Mouse (Mus musculus) forebrain, embryonic 12.5 days (tissue): ENCODE data around the gene Ccdc30. TPM values are rescaled to one million over a fixed set of nuclear protein-coding genes. Genes with fewer than 3 reads are reported as not detected.

Source experiments
- ATAC-seq: fragments of 200-750 bp; cut with Nextera tagmentation; 2 replicates; pipeline ENCODE4 v1.8.0; 2017; ENCODE audit warnings: moderate TSS enrichment; ENCODE audit not compliant: low FRiP score
- H3K27ac ChIP-seq: fragments of 300-500 bp; sonication (generic); 2 replicates; pipeline ENCODE4 v1.5.1; 2016; ENCODE audit warnings: mild to moderate bottlenecking
- H3K27me3 ChIP-seq: fragments of 300-500 bp; sonication (generic); 2 replicates; pipeline ENCODE4 v1.6.1; 2016; ENCODE audit warnings: mild to moderate bottlenecking
- H3K36me3 ChIP-seq: fragments of 300-500 bp; sonication (generic); replicated peaks from 2 replicates; pipeline ENCODE4 v1.6.1; 2016; ENCODE audit warnings: mild to moderate bottlenecking
- H3K4me1 ChIP-seq: fragments of 300-500 bp; sonication (generic); 2 replicates; pipeline ENCODE4 v1.6.1; 2016
- H3K4me2 ChIP-seq: fragments of 300-500 bp; sonication (generic); 2 replicates; pipeline ENCODE4 v1.6.1; 2016; ENCODE audit warnings: mild to moderate bottlenecking, moderate library complexity
- H3K4me3 ChIP-seq: fragments of 300-500 bp; sonication (generic); replicated peaks from 2 replicates; pipeline ENCODE4 v1.5.1; 2016; ENCODE audit warnings: mild to moderate bottlenecking
- H3K9ac ChIP-seq: fragments of 300-500 bp; sonication (generic); 2 replicates; pipeline ENCODE4 v1.6.1; 2016; ENCODE audit warnings: mild to moderate bottlenecking
- H3K9me3 ChIP-seq: fragments of 300-500 bp; sonication (generic); 2 replicates; pipeline ENCODE4 v1.6.1; 2016
- WGBS: fragments of 180-500 bp; shearing (Covaris S2); methylation state at CpG from one replicate; pipeline ENCODE4 v1.1.7; 2016; 5-methylcytosine and 5-hydroxymethylcytosine counted together
- polyA plus RNA-seq: library from polyadenylated mRNA; unstranded; fragments of >200 nt; fragmentation: Nextera tagmentation; extraction: Ambion mirVana; gene quantifications from 2 replicates; pipeline ENCODE4 v1.2.1, GENCODE M21; 2016

The Ccdc30 gene
- polyA plus RNA-seq = 11.8 and 13.4 TPM in 2 replicates

DNA sequence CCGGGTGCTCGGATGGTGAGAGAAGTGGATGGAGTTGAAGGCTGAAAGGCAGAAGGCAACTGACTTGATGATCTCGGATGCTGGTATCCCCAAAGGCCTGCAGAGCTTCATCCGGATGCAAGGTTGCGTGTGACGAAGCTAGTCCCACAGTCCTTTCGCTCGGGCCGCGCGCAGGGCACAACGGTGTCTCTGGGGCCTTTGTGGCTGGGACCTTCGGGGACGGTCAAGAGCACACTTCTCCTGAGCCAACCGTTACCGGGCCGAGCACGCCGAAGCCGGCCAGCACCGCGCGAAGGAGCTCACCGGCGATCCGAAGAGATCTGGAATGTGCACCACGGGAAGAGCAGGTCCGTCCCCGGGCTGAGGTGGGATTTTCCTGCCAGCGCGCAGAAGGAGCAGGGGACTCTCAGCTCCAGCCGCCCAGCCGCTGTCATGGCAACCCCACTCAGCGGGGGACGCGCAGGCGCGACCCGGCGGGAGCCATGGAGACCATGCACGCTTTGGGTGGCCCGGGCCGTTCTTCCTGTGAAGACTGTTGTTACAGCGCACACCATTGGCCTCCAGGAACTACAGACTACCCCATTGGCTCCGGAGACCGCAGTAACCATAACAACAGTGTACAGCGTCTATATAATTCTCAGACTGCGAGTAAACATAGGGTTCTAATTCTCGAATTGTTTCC, at the start of gene Ccdc30:
TSS of gene Ccdc30 (minus strand) at position 450 of the 682 bp plus-strand sequence.
- WGBS = under 1% methylated on average over 49 of the region's 49 CpGs

GRCm38 (mm10) chr4:119463756-119464419, 48.6 kb upstream of the Ccdc30 start:
- H3K4me1 ChIP-seq = peaks cover 31% of the 10 kb centered on the region
- WGBS = 78% methylated on average over 13 of the region's 13 CpGs
- no peak overlapping the region for H3K4me3 ChIP-seq
- no peak overlapping the region for H3K9ac ChIP-seq
- H3K36me3 ChIP-seq = no peaks in the 10 kb centered on the region
- no peaks in the 10 kb centered on the region for H3K27me3 ChIP-seq
- no peaks in the 10 kb centered on the region for H3K9me3 ChIP-seq
- ATAC-seq = no peak
- peak overlapping the region; percentile 69 for H3K27ac ChIP-seq
- no peak overlapping the region for H3K4me2 ChIP-seq

More for the DNA sequence above, at the start of gene Ccdc30:
- Histone ChIP-seq H3K27me3 (no peaks in the 10 kb centered on the region), H3K9me3 (no peaks in the 10 kb centered on the region), H3K27ac (peak within 1 kb of the TSS; percentile 76), H3K36me3 (no peaks in the 10 kb centered on the region), H3K4me2 (peak within 1 kb of the TSS; percentile 84), H3K4me1 (peaks cover 13% of the 10 kb centered on the region), H3K4me3 (peak within 1 kb of the TSS; percentile 64), H3K9ac (peak within 1 kb of the TSS; percentile 71)
- peak; percentile 100 for ATAC-seq

GRCm38 (mm10) chr4:119462858-119463755, 47.8 kb upstream of the Ccdc30 start:
- WGBS = 59% methylated on average over 11 of the region's 11 CpGs
- Histone ChIP-seq H3K27ac (peak overlapping the region; percentile 69), H3K4me3 (no peak overlapping the region), H3K36me3 (no peaks in the 10 kb centered on the region), H3K4me2 (no peak overlapping the region), H3K27me3 (no peaks in the 10 kb centered on the region), H3K9ac (no peak overlapping the region), H3K9me3 (no peaks in the 10 kb centered on the region), H3K4me1 (peaks cover 31% of the 10 kb centered on the region)
- ATAC-seq = peak; percentile 24; the same call in 1 of the 2 replicates

- no peaks in the 10 kb centered on the region for H3K36me3 ChIP-seq
- ATAC-seq = no peak
- no peak overlapping the region for H3K9ac ChIP-seq
- H3K4me2 ChIP-seq = no peak overlapping the region
- no peaks in the 10 kb centered on the region for H3K27me3 ChIP-seq
- H3K27ac ChIP-seq = peak overlapping the region; percentile 69; the same call in 1 of the 2 replicates
- H3K4me3 ChIP-seq = no peak overlapping the region
- WGBS = 87% methylated on average over 3 of the region's 3 CpGs
- H3K9me3 ChIP-seq = no peaks in the 10 kb centered on the region
- peaks cover 31% of the 10 kb centered on the region for H3K4me1 ChIP-seq
These were observed 47.1 kb upstream of the Ccdc30 start for GRCm38 (mm10) chr4:119462457-119462856.

- no peaks in the 10 kb centered on the region for H3K36me3 ChIP-seq
- H3K4me3 ChIP-seq = no peak overlapping the region
- peaks cover 31% of the 10 kb centered on the region for H3K4me1 ChIP-seq
- H3K9ac ChIP-seq = no peak overlapping the region
- WGBS = 27% methylated on average over 8 of the region's 8 CpGs
- H3K27me3 ChIP-seq = no peaks in the 10 kb centered on the region
- peak overlapping the region; percentile 21; the same call in 1 of the 2 replicates for H3K4me2 ChIP-seq
- ATAC-seq = peak; percentile 87
- no peaks in the 10 kb centered on the region for H3K9me3 ChIP-seq
- H3K27ac ChIP-seq = peak overlapping the region; percentile 84
These were observed 45.4 kb upstream of the Ccdc30 start for GRCm38 (mm10) chr4:119460728-119461141.

GRCm38 (mm10) chr4:119460296-119460695, 45.0 kb upstream of the Ccdc30 start:
- Histone ChIP-seq H3K9ac (no peak overlapping the region), H3K9me3 (no peaks in the 10 kb centered on the region), H3K27me3 (no peaks in the 10 kb centered on the region), H3K27ac (peak overlapping the region; percentile 84), H3K4me2 (peak overlapping the region; percentile 21; the same call in 1 of the 2 replicates), H3K36me3 (no peaks in the 10 kb centered on the region), H3K4me3 (no peak overlapping the region), H3K4me1 (peaks cover 31% of the 10 kb centered on the region)
- peak; percentile 24; the same call in 1 of the 2 replicates for ATAC-seq
- WGBS = 66% methylated on average over 5 of the region's 5 CpGs

DNA sequence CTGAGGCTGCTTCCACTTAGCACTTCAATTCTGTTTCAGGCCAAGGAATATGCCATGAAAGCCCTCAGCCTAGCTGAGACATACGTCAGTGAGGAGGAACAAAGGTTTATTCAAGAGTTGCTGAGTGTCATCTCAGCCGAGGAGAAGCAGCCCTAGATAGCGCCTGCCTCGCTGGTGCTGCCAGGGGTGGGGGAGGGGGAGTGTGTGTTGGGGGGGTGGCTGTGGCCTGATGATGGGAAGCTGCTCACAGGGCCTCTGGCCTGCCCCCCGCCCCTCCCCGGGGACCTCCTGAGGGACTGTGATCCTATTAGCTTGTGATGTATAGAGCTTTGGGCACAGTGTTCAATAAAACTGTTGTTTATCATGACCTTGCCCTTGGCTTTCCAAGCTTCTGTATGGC, 38.2 kb upstream of the Ccdc30 start:
- H3K27ac ChIP-seq = peak overlapping the region; percentile 59; the same call in 1 of the 2 replicates
- no peak overlapping the region for H3K4me2 ChIP-seq
- peaks cover 9% of the 10 kb centered on the region for H3K4me1 ChIP-seq
- no peaks in the 10 kb centered on the region for H3K27me3 ChIP-seq
- H3K9me3 ChIP-seq = no peaks in the 10 kb centered on the region
- H3K36me3 ChIP-seq = no peaks in the 10 kb centered on the region
- 13% methylated on average over 6 of the region's 6 CpGs for WGBS
- H3K4me3 ChIP-seq = no peak overlapping the region
- ATAC-seq = peak; percentile 55; the same call in 1 of the 2 replicates
- H3K9ac ChIP-seq = no peak overlapping the region

DNA sequence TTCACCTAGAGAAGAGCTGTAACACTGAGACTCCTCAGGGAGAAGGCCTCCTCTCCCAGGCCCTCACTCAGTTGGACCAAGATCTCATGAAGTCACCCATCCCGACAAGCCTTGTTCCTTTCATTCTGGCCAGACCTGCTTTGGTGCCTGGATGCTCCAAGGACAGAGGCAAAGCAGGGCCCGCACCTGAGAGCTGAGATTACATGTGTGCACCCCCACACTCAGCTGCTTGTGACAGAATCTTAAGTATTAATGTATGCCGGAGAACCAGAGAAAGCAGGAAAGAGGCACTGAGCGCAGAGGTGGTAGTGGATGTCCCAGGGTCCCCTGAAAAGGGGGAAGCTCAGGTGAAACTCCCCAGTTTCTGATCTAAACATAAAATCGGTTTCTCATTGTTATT, 37.8 kb upstream of the Ccdc30 start:
- Histone ChIP-seq H3K4me2 (no peak overlapping the region), H3K27ac (0 out of 2 replicates have a peak overlapping the region, but pooled peaks have one; percentile 59), H3K27me3 (no peaks in the 10 kb centered on the region), H3K4me1 (peaks cover 9% of the 10 kb centered on the region), H3K9ac (no peak overlapping the region), H3K36me3 (no peaks in the 10 kb centered on the region), H3K4me3 (no peak overlapping the region), H3K9me3 (no peaks in the 10 kb centered on the region)
- ATAC-seq = no peak; the same call in 1 of the 2 replicates
- 70% methylated on average over 5 of the region's 5 CpGs for WGBS

DNA sequence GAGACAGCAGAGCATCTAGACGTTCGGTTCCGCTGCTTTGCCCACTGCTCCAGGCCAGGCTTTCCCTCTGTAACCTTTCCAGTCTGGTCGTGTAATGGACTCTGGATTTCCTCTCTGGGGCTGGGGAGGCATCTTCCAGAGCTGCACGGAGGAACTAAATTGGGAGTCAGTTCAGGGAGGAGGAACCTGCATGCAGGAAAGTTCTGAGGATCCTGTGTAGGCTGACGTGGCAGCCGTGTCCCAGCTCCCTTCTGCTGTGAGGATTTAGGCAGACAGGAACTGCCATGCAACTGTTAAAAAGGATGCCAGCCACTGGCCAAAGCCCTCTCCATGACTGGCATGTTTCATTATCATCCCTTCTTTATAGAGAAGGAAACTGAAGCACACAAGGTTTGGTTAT, 35.1 kb upstream of the Ccdc30 start:
- whole genome bisulfite sequencing = 78% methylated on average over 7 of the region's 7 CpGs
- Histone ChIP-seq H3K9me3 (no peaks in the 10 kb centered on the region), H3K27ac (no peak overlapping the region), H3K4me1 (peaks cover 9% of the 10 kb centered on the region), H3K27me3 (no peaks in the 10 kb centered on the region), H3K9ac (no peak overlapping the region), H3K4me3 (no peak overlapping the region), H3K4me2 (no peak overlapping the region), H3K36me3 (no peaks in the 10 kb centered on the region)
- ATAC-seq = no peak

DNA sequence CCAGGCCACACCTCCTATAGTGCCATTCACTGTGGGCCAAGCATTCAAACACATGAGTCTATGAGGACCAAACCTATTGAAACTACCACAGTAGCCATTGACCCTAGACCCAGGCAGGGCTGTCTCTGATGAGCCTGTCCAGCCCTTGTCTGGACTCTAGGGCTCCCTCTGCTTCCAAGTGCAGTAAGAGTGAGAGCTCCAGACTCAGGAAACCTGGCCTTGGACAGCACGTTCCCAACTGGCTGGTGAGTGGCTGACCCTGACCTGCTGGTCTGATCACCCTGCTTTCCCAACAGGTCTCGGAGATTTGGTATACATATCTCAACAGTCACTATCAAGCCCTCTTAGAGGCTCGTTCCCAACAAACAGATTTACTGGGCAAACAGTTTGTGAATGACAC, 32.5 kb upstream of the Ccdc30 start:
- Histone ChIP-seq H3K4me1 (no peaks in the 10 kb centered on the region), H3K9me3 (no peaks in the 10 kb centered on the region), H3K4me2 (no peak overlapping the region), H3K27ac (no peak overlapping the region), H3K27me3 (no peaks in the 10 kb centered on the region), H3K36me3 (no peaks in the 10 kb centered on the region), H3K4me3 (no peak overlapping the region), H3K9ac (no peak overlapping the region)
- no peak for ATAC-seq
- 77% methylated on average over 3 of the region's 3 CpGs for WGBS

- no peak overlapping the region for H3K27ac ChIP-seq
- no peaks in the 10 kb centered on the region for H3K4me1 ChIP-seq
- 95% methylated on average over 6 of the region's 6 CpGs for WGBS
- no peaks in the 10 kb centered on the region for H3K27me3 ChIP-seq
- H3K4me3 ChIP-seq = no peak overlapping the region
- H3K9me3 ChIP-seq = no peaks in the 10 kb centered on the region
- H3K4me2 ChIP-seq = no peak overlapping the region
- no peaks in the 10 kb centered on the region for H3K36me3 ChIP-seq
- no peak for ATAC-seq
- no peak overlapping the region for H3K9ac ChIP-seq
These were observed 31.9 kb upstream of the Ccdc30 start for GRCm38 (mm10) chr4:119447261-119447660.

DNA sequence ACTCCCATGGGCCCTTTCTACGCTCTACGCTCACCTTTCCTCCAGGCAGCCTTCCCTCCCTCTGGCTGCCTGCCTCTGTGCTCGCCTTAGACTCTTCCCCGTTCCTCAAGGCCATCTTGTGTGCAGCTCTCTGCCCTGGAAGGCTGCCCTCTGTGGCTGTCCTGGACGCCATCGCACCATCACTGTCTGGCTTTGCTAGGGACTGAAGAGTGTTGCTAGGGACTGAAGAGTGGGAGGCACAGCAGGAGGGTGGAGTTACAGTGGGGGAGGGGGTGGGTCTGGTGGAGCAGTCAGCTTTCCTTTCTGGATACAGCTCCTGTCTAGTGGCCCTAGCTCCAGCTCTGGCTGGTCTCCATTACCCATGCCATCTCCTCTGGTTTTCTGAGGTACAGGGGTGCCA, 27.2 kb upstream of the Ccdc30 start:
- Histone ChIP-seq H3K4me3 (no peak overlapping the region), H3K27me3 (no peaks in the 10 kb centered on the region), H3K9ac (no peak overlapping the region), H3K36me3 (no peaks in the 10 kb centered on the region), H3K4me2 (no peak overlapping the region), H3K27ac (no peak overlapping the region), H3K9me3 (no peaks in the 10 kb centered on the region), H3K4me1 (no peaks in the 10 kb centered on the region)
- 57% methylated on average over 6 of the region's 6 CpGs for WGBS
- ATAC-seq = no peak
